Mouse (Mus musculus): ENCODE data around the gene Apoc4. TPM values are rescaled to one million over a fixed set of nuclear protein-coding genes. Genes with fewer than 3 reads are reported as not detected.

Apoc4 gene
- total and polyA plus RNA-seq, 2 experiments = 2,845 to 3,664 TPM

GRCm38 (mm10) chr7:19714836-19715235 is 33.6 kb upstream of the Apoc4 start:
- Histone ChIP-seq H3K9ac (ENCODE audit: low read depth, low read length) (peak overlapping the region; percentile 92), H3K27ac (replicated peaks; ENCODE audit: insufficient read depth, low read depth, low read length) (peak overlapping the region; percentile 75), H3K79me2 (ENCODE audit: control insufficient read depth, insufficient read depth, low read length) (0 out of 2 replicates have a peak, but pooled peaks cover 3% of the 10 kb centered on the region), H3K4me1 (ENCODE audit: control insufficient read depth, insufficient read depth, low read length) (peaks cover 6% of the 10 kb centered on the region), H3K4me3 (ENCODE audit: insufficient read depth, low read depth, low read length) (peak overlapping the region; percentile 93), H3K27me3 (ENCODE audit: control insufficient read depth, insufficient read depth, low read length) (no peaks in the 10 kb centered on the region), H3K36me3 (ENCODE audit: control insufficient read depth, insufficient read depth, low read length) (peaks cover 7% of the 10 kb centered on the region; the same call in 1 of the 2 replicates)
- WGBS = under 1% methylated on average over 39 of the region's 39 CpGs
- no peak for DNase-seq (ENCODE audit: extremely low read depth, low read depth, low spot score)
- TF ChIP-seq POLR2A (IDR thresholded peaks at IDR 0.05; ENCODE audit: extremely low read depth, insufficient read depth, low read length) (no peak), CTCF (IDR thresholded peaks at IDR 0.05; ENCODE audit: low read depth, low read length) (no peak)

DNA sequence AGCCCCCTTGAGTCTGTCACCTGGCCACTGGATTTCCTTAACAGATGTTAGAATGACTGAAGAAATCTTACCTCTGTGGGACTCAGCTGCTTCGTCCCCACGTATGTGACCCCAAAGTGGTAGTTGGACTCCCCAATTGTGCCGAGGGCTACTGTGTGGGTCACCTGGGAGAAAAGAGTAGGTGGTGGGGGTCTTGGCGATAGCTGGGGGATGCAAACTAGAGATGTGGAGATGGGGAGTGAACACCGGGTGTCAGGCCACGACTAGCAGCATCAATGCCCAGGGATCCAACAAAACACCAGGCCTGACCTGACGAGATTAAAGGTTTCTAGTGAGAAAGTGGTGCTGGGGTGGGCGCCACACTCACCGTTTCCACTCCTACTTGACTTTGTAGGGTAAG is 32.3 kb upstream of the Apoc4 start:
- peaks cover 10% of the 10 kb centered on the region; the same call in 1 of the 2 replicates for H3K36me3 ChIP-seq (ENCODE audit: control insufficient read depth, insufficient read depth, low read length)
- no peak overlapping the region for H3K4me3 ChIP-seq (ENCODE audit: insufficient read depth, low read depth, low read length)
- no peak for TF ChIP-seq POLR2A (IDR thresholded peaks at IDR 0.05; ENCODE audit: extremely low read depth, insufficient read depth, low read length)
- no peak for TF ChIP-seq CTCF (IDR thresholded peaks at IDR 0.05; ENCODE audit: low read depth, low read length)

GRCm38 (mm10) chr7:19713196-19713595 is 31.9 kb upstream of the Apoc4 start:
- no peak overlapping the region for H3K4me3 ChIP-seq (ENCODE audit: insufficient read depth, low read depth, low read length)
- peak; percentile 45 for DNase-seq (ENCODE audit: extremely low read depth, low read depth, low spot score)
- no peak overlapping the region for H3K9ac ChIP-seq (ENCODE audit: low read depth, low read length)
- H3K36me3 ChIP-seq (ENCODE audit: control insufficient read depth, insufficient read depth, low read length) = peaks cover 12% of the 10 kb centered on the region; the same call in 1 of the 2 replicates
- TF ChIP-seq CTCF (IDR thresholded peaks at IDR 0.05; ENCODE audit: low read depth, low read length) = peak; percentile 50
- TF ChIP-seq POLR2A (IDR thresholded peaks at IDR 0.05; ENCODE audit: extremely low read depth, insufficient read depth, low read length) = no peak
- peaks cover 6% of the 10 kb centered on the region for H3K4me1 ChIP-seq (ENCODE audit: control insufficient read depth, insufficient read depth, low read length)
- WGBS = 27% methylated on average over 4 of the region's 4 CpGs
- no peak overlapping the region for H3K27ac ChIP-seq (replicated peaks; ENCODE audit: insufficient read depth, low read depth, low read length)
- no peaks in the 10 kb centered on the region for H3K27me3 ChIP-seq (ENCODE audit: control insufficient read depth, insufficient read depth, low read length)
- 0 out of 2 replicates have a peak, but pooled peaks cover 6% of the 10 kb centered on the region for H3K79me2 ChIP-seq (ENCODE audit: control insufficient read depth, insufficient read depth, low read length)

More for the DNA sequence above, 32.3 kb upstream of the Apoc4 start:
- Histone ChIP-seq H3K9ac (ENCODE audit: low read depth, low read length) (no peak overlapping the region), H3K4me1 (ENCODE audit: control insufficient read depth, insufficient read depth, low read length) (peaks cover 6% of the 10 kb centered on the region), H3K27me3 (ENCODE audit: control insufficient read depth, insufficient read depth, low read length) (no peaks in the 10 kb centered on the region), H3K27ac (replicated peaks; ENCODE audit: insufficient read depth, low read depth, low read length) (no peak overlapping the region), H3K79me2 (ENCODE audit: control insufficient read depth, insufficient read depth, low read length) (0 out of 2 replicates have a peak, but pooled peaks cover 6% of the 10 kb centered on the region)
- no peak for DNase-seq (ENCODE audit: extremely low read depth, low read depth, low spot score)
- 81% methylated on average over 9 of the region's 9 CpGs for whole genome bisulfite sequencing

GRCm38 (mm10) chr7:19712414-19712813 is 31.1 kb upstream of the Apoc4 start:
- Histone ChIP-seq H3K9ac (ENCODE audit: low read depth, low read length) (no peak overlapping the region), H3K4me1 (ENCODE audit: control insufficient read depth, insufficient read depth, low read length) (peaks cover 6% of the 10 kb centered on the region), H3K27me3 (ENCODE audit: control insufficient read depth, insufficient read depth, low read length) (no peaks in the 10 kb centered on the region), H3K79me2 (ENCODE audit: control insufficient read depth, insufficient read depth, low read length) (0 out of 2 replicates have a peak, but pooled peaks cover 6% of the 10 kb centered on the region), H3K36me3 (ENCODE audit: control insufficient read depth, insufficient read depth, low read length) (peaks cover 15% of the 10 kb centered on the region; the same call in 1 of the 2 replicates), H3K4me3 (ENCODE audit: insufficient read depth, low read depth, low read length) (no peak overlapping the region), H3K27ac (replicated peaks; ENCODE audit: insufficient read depth, low read depth, low read length) (no peak overlapping the region)
- TF ChIP-seq CTCF (IDR thresholded peaks at IDR 0.05; ENCODE audit: low read depth, low read length) (no peak), POLR2A (IDR thresholded peaks at IDR 0.05; ENCODE audit: extremely low read depth, insufficient read depth, low read length) (no peak)
- peak; percentile 39 for DNase-seq (ENCODE audit: extremely low read depth, low read depth, low spot score)
- 71% methylated on average over 4 of the region's 4 CpGs for WGBS

GRCm38 (mm10) chr7:19710650-19711049 is 29.4 kb upstream of the Apoc4 start:
- TF ChIP-seq POLR2A (IDR thresholded peaks at IDR 0.05; ENCODE audit: extremely low read depth, insufficient read depth, low read length) = no peak
- no peak for TF ChIP-seq CTCF (IDR thresholded peaks at IDR 0.05; ENCODE audit: low read depth, low read length)
- 92% methylated on average over 10 of the region's 10 CpGs for WGBS
- Histone ChIP-seq H3K27me3 (ENCODE audit: control insufficient read depth, insufficient read depth, low read length) (no peaks in the 10 kb centered on the region), H3K9ac (ENCODE audit: low read depth, low read length) (no peak overlapping the region), H3K4me3 (ENCODE audit: insufficient read depth, low read depth, low read length) (no peak overlapping the region), H3K36me3 (ENCODE audit: control insufficient read depth, insufficient read depth, low read length) (peaks cover 15% of the 10 kb centered on the region; the same call in 1 of the 2 replicates), H3K79me2 (ENCODE audit: control insufficient read depth, insufficient read depth, low read length) (0 out of 2 replicates have a peak, but pooled peaks cover 6% of the 10 kb centered on the region), H3K4me1 (ENCODE audit: control insufficient read depth, insufficient read depth, low read length) (peaks cover 6% of the 10 kb centered on the region), H3K27ac (replicated peaks; ENCODE audit: insufficient read depth, low read depth, low read length) (no peak overlapping the region)
- DNase-seq (ENCODE audit: extremely low read depth, low read depth, low spot score) = no peak

DNA sequence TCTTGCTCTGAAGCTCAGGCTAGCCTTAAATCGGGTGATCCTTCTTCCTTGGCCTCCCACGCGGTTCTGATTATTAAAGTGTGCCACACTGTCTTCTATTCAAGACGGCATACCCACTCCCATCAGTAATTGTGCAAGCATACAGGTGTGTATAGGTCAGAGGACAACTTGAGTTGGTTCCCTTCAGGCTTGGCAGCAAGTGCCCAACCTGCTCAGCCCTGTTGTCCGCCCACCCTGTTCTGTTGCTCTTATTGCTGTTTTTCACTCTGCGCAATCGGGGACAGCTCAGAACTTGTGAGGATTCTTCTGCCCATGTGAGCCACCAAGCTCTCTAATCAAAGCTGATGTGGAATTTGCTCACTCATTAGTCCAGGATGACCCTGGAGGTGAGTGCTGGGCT is 24.0 kb upstream of the Apoc4 start:
- 89% methylated on average over 7 of the region's 7 CpGs for WGBS

More for the DNA sequence above, 24.0 kb upstream of the Apoc4 start:
- H3K9ac ChIP-seq (ENCODE audit: low read depth, low read length) = no peak overlapping the region
- no peak for DNase-seq (ENCODE audit: extremely low read depth, low read depth, low spot score)
- H3K4me1 ChIP-seq (ENCODE audit: control insufficient read depth, insufficient read depth, low read length) = peaks cover 24% of the 10 kb centered on the region
- no peak overlapping the region for H3K27ac ChIP-seq (replicated peaks; ENCODE audit: insufficient read depth, low read depth, low read length)
- no peak overlapping the region for H3K4me3 ChIP-seq (ENCODE audit: insufficient read depth, low read depth, low read length)
- peaks cover 8% of the 10 kb centered on the region; the same call in 1 of the 2 replicates for H3K36me3 ChIP-seq (ENCODE audit: control insufficient read depth, insufficient read depth, low read length)
- H3K27me3 ChIP-seq (ENCODE audit: control insufficient read depth, insufficient read depth, low read length) = no peaks in the 10 kb centered on the region
- TF ChIP-seq CTCF (IDR thresholded peaks at IDR 0.05; ENCODE audit: low read depth, low read length) (no peak), POLR2A (IDR thresholded peaks at IDR 0.05; ENCODE audit: extremely low read depth, insufficient read depth, low read length) (no peak)
- H3K79me2 ChIP-seq (ENCODE audit: control insufficient read depth, insufficient read depth, low read length) = 0 out of 2 replicates have a peak, but pooled peaks cover 3% of the 10 kb centered on the region
